Mouse (Mus musculus): ENCODE data around the gene Ylpm1.

DNA sequence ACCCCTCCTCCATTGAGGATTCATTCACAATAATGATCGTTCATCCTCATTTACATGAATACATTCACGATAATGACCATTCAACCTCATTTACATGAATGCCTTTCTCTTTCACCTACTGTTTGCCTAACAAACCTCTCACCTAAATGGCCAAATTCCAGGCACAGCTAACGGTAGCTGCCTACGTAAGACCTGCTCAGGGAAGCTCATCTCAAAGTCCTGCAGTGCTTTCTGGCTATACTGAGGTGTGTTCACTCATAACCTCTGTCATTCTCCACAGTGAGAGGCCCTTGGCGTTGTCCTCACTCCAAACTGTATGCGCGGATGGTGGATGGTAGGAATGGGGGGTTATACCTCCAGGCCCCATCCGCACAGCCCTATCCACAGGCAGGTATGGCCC lies 108.7 kb downstream of the Ylpm1 start:
- TF ChIP-seq POLR2A (IDR thresholded peaks at IDR 0.05; ENCODE audit: low read depth, low read length) (no peak), CTCF (conservative IDR thresholded peaks at IDR 0.05; ENCODE audit: insufficient read depth, insufficient read length, low read depth, low read length) (no peak)

Measured in kidney, adult 2 months (tissue).